Mouse (Mus musculus): ENCODE measurements around the gene Lrp1.

Lrp1 gene

DNA sequence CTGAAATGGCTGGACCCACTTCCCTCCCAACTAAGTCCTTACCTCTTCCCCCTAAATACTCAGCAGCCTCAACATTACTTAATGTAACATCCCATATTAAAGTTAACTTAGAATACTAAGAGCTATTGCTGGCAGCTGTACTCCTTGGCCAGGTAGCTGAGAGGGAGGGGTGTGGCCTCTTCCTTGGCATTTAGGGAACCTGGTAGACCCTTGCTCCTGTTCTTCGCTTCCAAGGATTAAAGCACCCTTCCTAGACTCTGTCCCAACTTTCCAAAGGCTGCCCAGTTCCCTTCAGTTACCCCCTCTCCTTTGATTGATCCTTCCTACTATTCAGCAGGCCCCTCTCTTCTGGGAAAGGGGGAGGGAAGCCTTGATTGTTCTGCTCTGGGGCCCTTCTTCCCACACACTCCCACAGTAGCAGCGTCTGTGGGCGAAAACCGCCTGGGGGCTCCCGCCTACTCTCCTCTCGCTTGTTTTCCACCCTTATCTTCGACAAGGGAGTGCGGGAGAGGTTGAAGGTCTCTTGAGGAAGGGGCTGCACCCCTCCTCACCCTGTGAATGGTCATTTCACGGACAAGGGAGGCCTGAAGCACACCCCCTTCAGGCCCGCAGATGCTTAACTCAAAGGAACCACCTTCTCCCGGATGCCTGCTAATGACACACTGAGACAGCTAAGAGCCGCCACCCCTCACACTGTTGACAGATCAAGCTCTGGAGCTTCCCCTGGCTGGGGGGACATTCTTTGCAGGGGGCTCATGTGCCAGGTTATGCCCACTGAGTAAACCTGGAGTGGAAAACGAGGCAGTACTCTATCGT lies 44.6 kb upstream of the Lrp1 start:
- peaks cover 33% of the 10 kb centered on the region for H3K36me3 ChIP-seq (ENCODE audit: insufficient read depth, low read length)
- peaks cover 91% of the 10 kb centered on the region for H3K4me1 ChIP-seq (replicated peaks; ENCODE audit: low read depth, low read length)
- H3K4me3 ChIP-seq (replicated peaks; ENCODE audit: low read length): peak overlapping the region; percentile 88
- no peaks in the 10 kb centered on the region for H3K9me3 ChIP-seq (ENCODE audit: low read length)
- H3K27me3 ChIP-seq (ENCODE audit: insufficient read depth, low read length): peaks cover 35% of the 10 kb centered on the region
- no peak for TF ChIP-seq CTCF (conservative IDR thresholded peaks at IDR 0.05; ENCODE audit: low read length)
- no peak for TF ChIP-seq NANOG (IDR thresholded peaks at IDR 0.05; ENCODE audit: borderline replicate concordance, low read length)
- TF ChIP-seq POU5F1 (IDR thresholded peaks at IDR 0.05; ENCODE audit: borderline replicate concordance, low read length): no peak

- H3K9me3 ChIP-seq (ENCODE audit: low read length): no peaks in the 10 kb centered on the region
- TF ChIP-seq NANOG (IDR thresholded peaks at IDR 0.05; ENCODE audit: borderline replicate concordance, low read length) (no peak), POU5F1 (IDR thresholded peaks at IDR 0.05; ENCODE audit: borderline replicate concordance, low read length) (no peak), CTCF (conservative IDR thresholded peaks at IDR 0.05; ENCODE audit: low read length) (no peak)
- peaks cover 40% of the 10 kb centered on the region for H3K36me3 ChIP-seq (ENCODE audit: insufficient read depth, low read length)
- H3K4me3 ChIP-seq (replicated peaks; ENCODE audit: low read length): peak overlapping the region; percentile 88
- H3K27me3 ChIP-seq (ENCODE audit: insufficient read depth, low read length): peaks cover 35% of the 10 kb centered on the region
- H3K4me1 ChIP-seq (replicated peaks; ENCODE audit: low read depth, low read length): peaks cover 91% of the 10 kb centered on the region
Observed at GRCm38 (mm10) chr10:127664891-127665290, 43.9 kb upstream of the Lrp1 start.

GRCm38 (mm10) chr10:127664166-127664565 lies 43.2 kb upstream of the Lrp1 start:
- H3K4me3 ChIP-seq (replicated peaks; ENCODE audit: low read length): peak overlapping the region; percentile 88
- H3K27me3 ChIP-seq (ENCODE audit: insufficient read depth, low read length): peaks cover 35% of the 10 kb centered on the region
- peaks cover 47% of the 10 kb centered on the region for H3K36me3 ChIP-seq (ENCODE audit: insufficient read depth, low read length)
- no peaks in the 10 kb centered on the region for H3K9me3 ChIP-seq (ENCODE audit: low read length)
- peaks cover 91% of the 10 kb centered on the region for H3K4me1 ChIP-seq (replicated peaks; ENCODE audit: low read depth, low read length)
- no peak for TF ChIP-seq CTCF (conservative IDR thresholded peaks at IDR 0.05; ENCODE audit: low read length)
- no peak for TF ChIP-seq POU5F1 (IDR thresholded peaks at IDR 0.05; ENCODE audit: borderline replicate concordance, low read length)
- no peak for TF ChIP-seq NANOG (IDR thresholded peaks at IDR 0.05; ENCODE audit: borderline replicate concordance, low read length)

- Histone ChIP-seq H3K9me3 (ENCODE audit: low read length) (no peaks in the 10 kb centered on the region), H3K36me3 (ENCODE audit: insufficient read depth, low read length) (peaks cover 48% of the 10 kb centered on the region), H3K4me1 (replicated peaks; ENCODE audit: low read depth, low read length) (peaks cover 91% of the 10 kb centered on the region), H3K4me3 (replicated peaks; ENCODE audit: low read length) (peak overlapping the region; percentile 88), H3K27me3 (ENCODE audit: insufficient read depth, low read length) (peaks cover 35% of the 10 kb centered on the region)
- TF ChIP-seq NANOG (IDR thresholded peaks at IDR 0.05; ENCODE audit: borderline replicate concordance, low read length): no peak
- TF ChIP-seq POU5F1 (IDR thresholded peaks at IDR 0.05; ENCODE audit: borderline replicate concordance, low read length): no peak
- TF ChIP-seq CTCF (conservative IDR thresholded peaks at IDR 0.05; ENCODE audit: low read length): no peak
Observed at GRCm38 (mm10) chr10:127663590-127663989, 42.6 kb upstream of the Lrp1 start.

DNA sequence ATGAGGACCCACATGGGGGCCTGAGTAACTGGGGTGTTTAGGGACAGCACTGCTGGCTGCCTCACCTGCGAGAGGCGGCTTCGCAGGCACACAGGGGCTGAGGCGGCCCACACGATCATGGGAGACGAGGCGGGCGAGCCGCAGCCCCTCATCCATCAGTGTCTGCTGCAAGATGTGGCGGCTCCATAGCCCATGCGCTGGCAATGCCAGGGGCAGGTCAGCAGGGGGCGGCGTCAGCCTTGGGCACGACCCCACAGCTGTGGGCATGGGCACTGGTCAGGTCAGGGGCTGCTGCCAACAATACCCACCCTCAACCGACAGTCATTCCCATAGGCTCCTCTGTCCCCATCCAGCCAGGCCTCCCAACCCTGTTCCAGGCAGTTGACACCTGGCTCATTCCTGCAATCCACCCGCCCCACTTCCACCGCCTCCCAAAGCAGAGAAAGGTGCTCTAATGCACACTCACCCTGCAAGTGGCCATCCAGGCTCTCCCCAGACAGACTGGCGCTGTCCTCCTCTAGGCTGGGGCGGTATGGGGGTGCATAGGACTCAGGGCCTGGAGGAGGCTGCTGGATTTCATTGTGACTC lies 41.8 kb upstream of the Lrp1 start:
- H3K36me3 ChIP-seq (ENCODE audit: insufficient read depth, low read length): peaks cover 48% of the 10 kb centered on the region
- H3K27me3 ChIP-seq (ENCODE audit: insufficient read depth, low read length): peaks cover 35% of the 10 kb centered on the region

GRCm38 (mm10) chr10:127661915-127662663 lies 41.1 kb upstream of the Lrp1 start:
- H3K27me3 ChIP-seq (ENCODE audit: insufficient read depth, low read length): peaks cover 31% of the 10 kb centered on the region
- H3K4me3 ChIP-seq (replicated peaks; ENCODE audit: low read length): peak overlapping the region; percentile 65
- H3K4me1 ChIP-seq (replicated peaks; ENCODE audit: low read depth, low read length): peaks cover 90% of the 10 kb centered on the region
- no peaks in the 10 kb centered on the region for H3K9me3 ChIP-seq (ENCODE audit: low read length)
- H3K36me3 ChIP-seq (ENCODE audit: insufficient read depth, low read length): peaks cover 48% of the 10 kb centered on the region
- TF ChIP-seq NANOG (IDR thresholded peaks at IDR 0.05; ENCODE audit: borderline replicate concordance, low read length) (no peak), POU5F1 (IDR thresholded peaks at IDR 0.05; ENCODE audit: borderline replicate concordance, low read length) (no peak), CTCF (conservative IDR thresholded peaks at IDR 0.05; ENCODE audit: low read length) (no peak)

More for the DNA sequence above, 41.8 kb upstream of the Lrp1 start:
- H3K4me1 ChIP-seq (replicated peaks; ENCODE audit: low read depth, low read length): peaks cover 91% of the 10 kb centered on the region
- peak; percentile 15; the same call in 1 of the 2 replicates for TF ChIP-seq CTCF (conservative IDR thresholded peaks at IDR 0.05; ENCODE audit: low read length)
- TF ChIP-seq NANOG (IDR thresholded peaks at IDR 0.05; ENCODE audit: borderline replicate concordance, low read length): no peak
- no peaks in the 10 kb centered on the region for H3K9me3 ChIP-seq (ENCODE audit: low read length)
- peak overlapping the region; percentile 65 for H3K4me3 ChIP-seq (replicated peaks; ENCODE audit: low read length)

- Histone ChIP-seq H3K27me3 (ENCODE audit: insufficient read depth, low read length) (peaks cover 30% of the 10 kb centered on the region), H3K4me3 (replicated peaks; ENCODE audit: low read length) (peak overlapping the region; percentile 61)
Observed at GRCm38 (mm10) chr10:127661291-127661914, 40.5 kb upstream of the Lrp1 start.

More at GRCm38 (mm10) chr10:127661291-127661914, 40.5 kb upstream of the Lrp1 start:
- H3K36me3 ChIP-seq (ENCODE audit: insufficient read depth, low read length): peaks cover 48% of the 10 kb centered on the region
- peaks cover 93% of the 10 kb centered on the region for H3K4me1 ChIP-seq (replicated peaks; ENCODE audit: low read depth, low read length)
- H3K9me3 ChIP-seq (ENCODE audit: low read length): no peaks in the 10 kb centered on the region
- TF ChIP-seq POU5F1 (IDR thresholded peaks at IDR 0.05; ENCODE audit: borderline replicate concordance, low read length) (no peak), NANOG (IDR thresholded peaks at IDR 0.05; ENCODE audit: borderline replicate concordance, low read length) (no peak), CTCF (conservative IDR thresholded peaks at IDR 0.05; ENCODE audit: low read length) (no peak)

Data from E14TG2a.4 (cell line).